Mouse (Mus musculus) megakaryocyte-erythroid progenitor cell, adult 5-6 weeks (primary cell): ENCODE measurements around the gene Gas2l3. TPM values are rescaled to one million over a fixed set of nuclear protein-coding genes. Genes with fewer than 3 reads are reported as not detected.

Source experiments
- ATAC-seq: replicated peaks from 2 replicates; pipeline ENCODE4 v1.8.0; 2016; ENCODE audit warnings: mild to moderate bottlenecking, inconsistent platforms; ENCODE audit not compliant: severe bottlenecking, poor library complexity, low FRiP score, low TSS enrichment
- total RNA-seq, 2 experiments: library from RNA; stranded (forward) in 1 of 2; stranded (reverse) in 1 of 2; fragments of 200-1000, 215-1000 nt in 1 of 2; fragments of >200 nt in 1 of 2; fragmentation: Nextera tagmentation in 1 of 2; gene quantifications; 2 replicates each; pipeline ENCODE4 v1.2.3; 2014 to 2017

Gas2l3 gene
- 5.3 and 8.5 TPM in 2 replicates for total RNA-seq (2014; fragmentation: Nextera tagmentation)
- total RNA-seq (2017), result 4.9 and 12.9 TPM in 2 replicates

GRCm38 (mm10) chr10:89443623-89444151, at the start of gene Gas2l3:
TSS of gene Gas2l3 (minus strand) at chr10:89443967.
- peak; percentile 95 for ATAC-seq

GRCm38 (mm10) chr10:89491321-89491720, 47.6 kb upstream of the Gas2l3 start:
- no peak for ATAC-seq

GRCm38 (mm10) chr10:89490250-89490649, 46.5 kb upstream of the Gas2l3 start:
- ATAC-seq, result no peak

GRCm38 (mm10) chr10:89489459-89489858, 45.7 kb upstream of the Gas2l3 start:
- 0 out of 2 replicates have a peak, but pooled peaks have one; percentile 15 for ATAC-seq

- ATAC-seq, result peak; percentile 48; the same call in 1 of the 2 replicates
Observed at GRCm38 (mm10) chr10:89486995-89487742, 43.4 kb upstream of the Gas2l3 start.

- ATAC-seq, result no peak
Observed at GRCm38 (mm10) chr10:89484907-89485306, 41.1 kb upstream of the Gas2l3 start.

- ATAC-seq, result no peak
Observed at GRCm38 (mm10) chr10:89483812-89484602, 40.2 kb upstream of the Gas2l3 start.

- no peak for ATAC-seq
Observed at GRCm38 (mm10) chr10:89483113-89483512, 39.3 kb upstream of the Gas2l3 start.

GRCm38 (mm10) chr10:89482142-89482681, 38.4 kb upstream of the Gas2l3 start:
- ATAC-seq, result no peak

- no peak for ATAC-seq
Observed at GRCm38 (mm10) chr10:89481638-89482037, 37.9 kb upstream of the Gas2l3 start.

GRCm38 (mm10) chr10:89478766-89479165, 35.0 kb upstream of the Gas2l3 start:
- ATAC-seq, result no peak

GRCm38 (mm10) chr10:89470596-89471353, 27.0 kb upstream of the Gas2l3 start:
- no peak for ATAC-seq

GRCm38 (mm10) chr10:89464760-89465405, 21.1 kb upstream of the Gas2l3 start:
- ATAC-seq, result no peak

GRCm38 (mm10) chr10:89462890-89463289, 19.1 kb upstream of the Gas2l3 start:
- ATAC-seq, result no peak

GRCm38 (mm10) chr10:89461856-89462507, 18.2 kb upstream of the Gas2l3 start:
- peak; percentile 93 for ATAC-seq

GRCm38 (mm10) chr10:89460972-89461371, 17.2 kb upstream of the Gas2l3 start:
- no peak for ATAC-seq

- ATAC-seq, result no peak
Observed at GRCm38 (mm10) chr10:89458770-89459169, 15.0 kb upstream of the Gas2l3 start.

- no peak for ATAC-seq
Observed at GRCm38 (mm10) chr10:89453794-89454193, 10.0 kb upstream of the Gas2l3 start.
